Mouse (Mus musculus) spleen, adult 12 weeks (tissue): Measurements from ENCODE around the gene Erich4.

Experiments
- DNase-seq: peaks from one replicate; pipeline ENCODE4 v3.0.0; 2022; ENCODE audit warnings: low spot score

Erich4 gene

DNA sequence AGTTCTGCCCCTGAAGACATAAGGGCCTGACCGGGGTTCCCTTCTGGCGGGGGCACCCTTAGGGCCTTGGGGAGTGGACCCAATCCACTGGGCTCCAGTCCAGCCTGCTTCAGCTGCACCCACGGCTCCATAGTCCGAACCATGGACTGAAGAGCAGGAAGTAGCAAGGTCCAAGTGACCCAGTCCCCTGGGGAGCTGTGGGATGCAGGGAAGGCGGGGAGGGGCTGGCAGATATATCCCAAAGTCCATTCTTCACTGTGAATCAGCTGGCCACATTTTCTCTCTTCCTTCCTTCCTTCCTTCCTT, at the start of gene Erich4:
Erich4 (minus strand) TSS at position 187 of the 306 bp plus-strand sequence.
- DNase-seq = no peak

GRCm38 (mm10) chr7:25658657-25659472, 43.2 kb upstream of the Erich4 start, which contains the start of the genes Bckdha and Exosc5:
Bckdha (minus strand) TSS chr7:25658981.
Exosc5 (plus strand) TSS chr7:25659164.
- DNase-seq = peak; percentile 97

- no peak for DNase-seq
These were observed 42.1 kb upstream of the Erich4 start for GRCm38 (mm10) chr7:25657785-25658184.

DNA sequence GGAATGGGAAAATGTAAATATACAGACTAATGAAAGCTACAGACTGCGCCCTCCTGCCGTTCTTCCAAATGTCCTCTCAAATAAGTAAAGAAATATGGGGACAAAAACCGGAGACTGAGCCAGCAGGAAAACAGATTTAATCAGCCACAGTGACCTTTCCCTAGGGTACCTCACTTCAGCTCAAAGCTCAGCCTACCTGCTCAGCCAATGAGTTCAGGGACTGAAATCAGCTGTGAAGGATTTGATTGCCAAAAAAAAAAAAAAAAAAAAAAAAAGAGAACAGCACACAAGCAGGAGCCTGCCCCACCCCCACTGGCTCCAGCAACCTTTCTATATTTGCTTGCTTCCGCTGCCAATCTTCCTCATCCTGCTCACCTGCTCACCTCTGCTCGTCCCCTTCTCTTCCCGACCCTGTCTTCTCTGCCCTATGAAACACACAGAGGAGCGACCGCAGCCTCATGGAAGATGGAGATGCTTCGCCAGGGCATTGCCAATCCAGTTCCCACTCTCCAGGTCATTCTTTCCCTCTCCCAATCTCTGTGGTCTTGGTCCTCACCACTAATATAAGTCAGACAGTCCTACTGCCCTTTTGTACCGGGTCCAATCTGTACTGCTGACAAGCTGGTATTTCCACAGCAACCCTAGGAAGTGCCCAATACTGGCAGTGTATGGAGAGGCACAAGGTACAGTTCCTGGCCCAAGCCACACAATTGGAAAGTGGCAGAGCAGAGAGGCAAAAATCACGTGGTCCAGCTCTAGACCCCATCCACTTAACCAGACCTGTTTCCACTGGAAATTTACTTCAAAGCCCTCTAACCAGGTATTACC, 40.1 kb upstream of the Erich4 start:
- DNase-seq = no peak

DNA sequence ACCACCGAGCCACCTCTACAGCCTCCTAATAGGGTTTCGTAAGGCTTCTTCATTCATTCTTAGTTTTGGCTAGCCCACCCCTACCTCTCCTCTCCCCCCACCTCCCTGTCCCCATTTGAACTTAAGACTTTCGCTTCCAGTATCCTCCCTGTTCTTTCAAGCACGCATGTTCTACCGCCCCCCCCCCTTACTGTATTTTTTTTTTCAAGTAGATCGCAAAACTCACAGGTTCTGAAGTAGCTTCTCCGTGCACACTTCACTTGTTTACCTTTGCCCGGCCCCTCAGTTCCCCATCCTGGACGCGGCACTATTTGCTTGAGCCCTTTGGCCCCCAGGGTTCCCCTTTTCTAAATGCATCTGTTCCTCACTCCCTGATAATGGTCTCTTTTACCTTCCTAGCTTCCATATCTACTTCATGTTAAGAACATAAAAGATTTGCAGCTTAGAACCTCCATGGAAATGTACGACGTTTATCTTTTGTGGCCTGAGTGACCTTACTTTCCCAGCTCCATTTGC, 36.6 kb upstream of the Erich4 start:
- no peak for DNase-seq

DNA sequence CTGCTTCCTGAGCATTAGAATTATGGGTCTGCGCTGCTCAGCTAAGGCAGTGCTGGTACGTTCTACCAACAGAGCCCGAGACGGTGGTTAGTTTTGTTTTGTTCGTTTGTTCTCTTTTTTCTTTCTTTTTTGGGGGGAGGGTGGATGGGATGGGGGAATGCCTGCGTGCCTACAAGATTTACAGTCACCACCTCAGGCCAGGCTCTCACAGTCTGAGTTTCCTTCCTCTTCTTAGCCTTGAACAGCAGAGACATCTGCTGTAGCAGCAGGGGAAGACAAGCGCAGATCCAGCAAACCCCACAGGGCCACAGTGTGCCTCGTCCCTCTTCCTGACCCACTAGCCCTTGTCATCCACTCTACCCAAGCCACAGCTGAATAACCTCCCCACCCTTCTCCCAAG, 35.6 kb upstream of the Erich4 start:
- DNase-seq = no peak

- DNase-seq = no peak
These were observed 34.1 kb upstream of the Erich4 start for GRCm38 (mm10) chr7:25649839-25650238.

DNA sequence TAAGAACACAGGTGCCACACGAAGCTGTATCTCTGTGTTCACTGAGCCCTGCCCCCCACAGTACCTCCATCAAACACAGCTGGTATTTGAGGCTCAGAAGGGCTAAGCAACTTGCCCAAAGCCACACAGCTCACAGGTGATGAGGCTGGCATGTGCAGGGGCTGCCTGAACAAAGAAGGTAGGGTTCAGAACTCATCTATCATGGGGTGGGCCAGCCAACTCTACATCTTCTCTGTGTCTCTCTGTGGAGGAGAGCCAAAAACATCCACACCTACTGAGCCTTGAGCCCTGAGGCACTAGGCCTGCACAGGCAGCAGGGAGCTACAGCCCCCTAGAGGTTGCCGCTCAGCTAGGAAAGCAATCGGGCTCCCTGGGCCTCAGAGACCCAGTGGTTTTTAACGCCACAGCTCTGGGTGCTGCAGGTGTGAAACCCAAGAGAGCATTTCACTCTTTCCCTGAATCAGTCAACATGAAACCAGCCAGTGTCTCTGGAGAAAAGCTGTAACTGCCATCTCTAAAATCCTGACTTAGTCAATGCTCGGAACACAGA, 32.0 kb upstream of the Erich4 start:
- DNase-seq = peak; percentile 33

- DNase-seq = no peak
These were observed 29.4 kb upstream of the Erich4 start for GRCm38 (mm10) chr7:25645074-25645473.

- no peak for DNase-seq
These were observed 28.9 kb upstream of the Erich4 start for GRCm38 (mm10) chr7:25644631-25645030.

GRCm38 (mm10) chr7:25644136-25644535, 28.4 kb upstream of the Erich4 start:
- DNase-seq = no peak

- DNase-seq = no peak
These were observed 24.1 kb upstream of the Erich4 start for GRCm38 (mm10) chr7:25639754-25640153.

GRCm38 (mm10) chr7:25637099-25637498, 21.4 kb upstream of the Erich4 start:
- DNase-seq = no peak

GRCm38 (mm10) chr7:25636373-25636772, 20.7 kb upstream of the Erich4 start:
- DNase-seq = peak; percentile 44

DNA sequence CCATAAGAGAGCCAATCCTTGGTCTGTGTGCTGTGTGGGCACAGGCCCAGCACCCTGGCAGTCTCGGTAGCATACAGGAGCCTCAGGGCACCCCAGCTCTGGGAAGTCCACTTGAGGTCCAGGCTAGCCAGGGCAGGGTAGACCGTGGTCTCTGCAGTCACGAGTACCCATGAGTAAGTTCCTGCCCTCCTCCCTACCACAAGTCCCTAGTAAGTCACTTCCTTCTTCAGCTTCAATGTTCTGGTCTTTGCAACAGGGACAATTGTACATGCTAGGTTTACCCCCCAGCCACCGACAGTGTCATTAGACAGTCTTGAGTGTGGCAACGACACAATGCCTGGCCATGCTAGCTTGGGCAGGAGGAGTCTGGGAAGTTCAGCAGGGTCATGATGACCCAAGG, 17.0 kb upstream of the Erich4 start:
- DNase-seq = no peak

- DNase-seq = no peak
These were observed 12.6 kb upstream of the Erich4 start for GRCm38 (mm10) chr7:25628323-25628620.

- DNase-seq = no peak
These were observed 12.0 kb upstream of the Erich4 start for GRCm38 (mm10) chr7:25627431-25628322.

DNA sequence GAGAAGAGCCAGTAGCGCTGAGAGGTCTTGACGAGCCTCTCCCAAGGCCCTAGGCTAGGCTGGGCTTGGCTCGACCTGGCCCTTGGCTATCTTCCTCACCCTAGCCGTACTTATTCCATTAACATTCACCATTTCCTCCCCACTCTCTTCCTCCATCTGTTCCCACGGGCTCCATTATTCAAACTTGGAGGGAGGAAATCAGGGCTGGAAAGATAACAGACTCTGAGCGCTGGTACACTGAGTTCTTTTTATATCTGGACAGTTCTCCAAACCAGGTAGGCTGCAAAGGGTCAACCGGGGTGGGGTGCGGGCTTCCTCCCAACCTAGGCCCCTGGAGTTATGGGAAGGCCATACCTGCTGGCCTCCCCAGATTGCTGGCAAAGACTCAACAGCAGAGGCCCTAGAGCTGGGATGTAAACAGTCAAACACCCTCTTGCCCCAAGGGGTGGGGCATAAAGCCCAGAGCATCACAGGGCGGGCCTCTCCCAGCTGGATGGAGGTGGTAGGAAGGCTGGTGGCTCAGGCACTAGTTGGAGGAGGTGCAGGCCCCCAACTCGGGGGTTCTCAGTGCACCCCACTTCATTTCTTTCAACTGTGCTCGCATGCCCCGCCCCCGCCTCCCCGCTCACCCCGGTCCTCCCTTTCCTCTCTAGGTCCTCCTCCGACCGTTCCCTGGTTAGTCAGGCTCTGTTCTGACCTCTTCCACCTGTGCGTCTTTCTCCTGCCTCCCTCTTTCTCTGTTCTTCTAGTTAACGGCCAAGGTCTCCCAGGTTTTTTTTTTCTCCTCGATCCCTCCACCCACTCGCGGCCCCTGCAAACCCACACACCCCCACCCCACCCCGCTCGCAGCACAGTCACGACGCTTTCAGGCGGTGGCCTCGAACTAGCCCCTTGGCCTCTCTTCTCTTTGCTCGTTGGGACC, 11.1 kb upstream of the Erich4 start, which contains the start of gene B3gnt8:
B3gnt8 (plus strand) TSS at position 146 of the 922 bp plus-strand sequence.
- no peak for DNase-seq

DNA sequence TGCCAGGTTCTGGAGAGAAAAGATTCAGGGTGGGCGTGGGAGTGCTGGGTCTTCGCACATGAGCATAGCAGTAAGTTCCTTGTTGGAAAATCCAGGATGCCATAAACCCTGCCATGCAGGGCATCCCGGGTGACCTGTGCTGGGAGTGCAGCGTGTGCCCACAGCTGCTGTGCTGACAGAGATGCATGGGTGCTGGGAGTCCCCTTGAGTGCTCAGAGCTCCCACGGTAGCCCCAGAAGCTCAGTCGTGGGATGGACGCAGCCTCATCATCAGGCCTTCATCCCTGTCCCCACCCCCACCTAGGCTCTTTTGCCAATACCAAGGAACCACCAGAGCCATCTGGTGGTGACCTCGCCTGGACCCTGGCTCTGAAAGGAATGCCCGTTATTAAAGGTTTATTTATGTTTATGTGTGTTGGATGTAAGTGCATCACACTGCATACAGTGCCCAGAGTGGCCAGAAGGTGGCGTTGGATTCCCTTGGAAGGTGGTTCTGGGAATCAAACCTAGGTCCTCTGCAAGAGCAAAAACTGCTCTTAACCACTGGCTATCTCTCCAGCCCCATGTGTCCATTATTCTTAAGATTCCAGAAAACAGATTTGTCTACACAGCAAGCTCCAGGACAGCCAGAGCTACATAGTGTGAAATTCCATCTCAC, 10.0 kb upstream of the Erich4 start:
- no peak for DNase-seq

DNA sequence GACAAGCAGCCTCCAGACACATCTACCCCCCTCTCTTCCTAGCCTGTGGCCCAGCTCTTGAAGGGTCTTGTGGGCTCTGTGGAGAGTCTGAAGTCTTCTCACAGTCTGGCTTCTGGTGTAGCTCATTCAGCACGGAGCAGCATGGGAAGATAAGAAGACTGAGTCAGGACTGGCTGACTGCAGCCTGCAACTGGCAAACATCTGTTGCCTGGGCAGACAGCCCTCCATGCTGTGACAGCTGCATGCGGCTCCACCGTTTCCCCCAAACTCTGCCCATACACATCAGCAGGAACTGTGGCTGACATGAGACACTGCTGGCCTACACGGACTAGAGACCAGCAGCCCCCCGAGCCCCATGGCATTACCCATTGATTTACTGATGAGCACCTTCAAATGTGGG, 9.2 kb upstream of the Erich4 start:
- DNase-seq = no peak
